8 mouse cellular contexts compared by ENCODE assay signal in genomic region chr2:132113962-132114759, GRCm38 (mm10). TPM values are rescaled to one million over a fixed set of nuclear protein-coding genes. Genes with fewer than 3 reads are reported as not detected.
DNase-seq lines count a peak whose midpoint lies in the region; ATAC-seq lines count a peak whose summit lies in the region.

No protein-coding gene starts in this region.

- no peak overlapping the region for H3K4me2 ChIP-seq in neural tube, embryonic 15.5 days

- peak; percentile 28 for DNase-seq in gastrocnemius, adult 18-20 months (ENCODE audit: low spot score)
- no peak for DNase-seq in gastrocnemius, postnatal 36 days
- DNase-seq in neural tube, embryonic 10.5 days (ENCODE audit: extremely low spot score, low spot score): no peak
- DNase-seq in induced T-regulatory cell, adult 2 months (ENCODE audit: low read depth): peak; percentile 88
- DNase-seq in splenic B cell, adult 2 months (ENCODE audit: low read depth, low spot score): peak; percentile 76
- DNase-seq in right cerebral cortex, postnatal 36 days (ENCODE audit: low spot score in 2 of 2): no peak
- DNase-seq in urinary bladder, adult 18-20 months (ENCODE audit: low spot score in 2 of 2): no peak

- 56% methylated on average over 11 of the region's 11 CpGs for WGBS in neural tube, embryonic 15.5 days

- no peak for ATAC-seq in neural tube, embryonic 15.5 days (ENCODE audit: low FRiP score)

- no peak overlapping the region; the same call in 1 of the 2 replicates for H3K9ac ChIP-seq in neural tube, embryonic 15.5 days (replicated peaks)

- 0 out of 2 replicates have a peak overlapping the region, but pooled peaks have one; percentile 33 for H3K27ac ChIP-seq in neural tube, embryonic 15.5 days (replicated peaks)

- intact Hi-C loops in gastrocnemius, postnatal 36 days (cut with DNase I): loop anchor here (2.0 to 10.0 kb wide), 2 partner anchors 131 to 289 kb away; no protein-coding TSS in a partner anchor

- H3K4me1 ChIP-seq in neural tube, embryonic 15.5 days: peaks cover 35% of the 10 kb centered on the region

- no peak overlapping the region for H3K4me3 ChIP-seq in neural tube, embryonic 15.5 days (replicated peaks)

- no peaks in the 10 kb centered on the region for H3K27me3 ChIP-seq in neural tube, embryonic 15.5 days (replicated peaks)
- no peaks in the 10 kb centered on the region for H3K27me3 ChIP-seq in splenic B cell, adult 2 months (ENCODE audit: control insufficient read depth, insufficient read depth, low read length, poor library complexity, severe bottlenecking)

- H3K36me3 ChIP-seq in neural tube, embryonic 15.5 days: no peaks in the 10 kb centered on the region
- H3K36me3 ChIP-seq in splenic B cell, adult 2 months (ENCODE audit: control insufficient read depth, insufficient read depth, low read length, poor library complexity, severe bottlenecking): no peaks in the 10 kb centered on the region

- no peaks in the 10 kb centered on the region for H3K9me3 ChIP-seq in neural tube, embryonic 15.5 days (replicated peaks)

RNA-seq across cellular contexts. Expression of gene Slc23a2, which starts 30.7 kb away (rescaled TPM):
- total RNA-seq in gastrocnemius, adult 18-20 months (2021): 10 to 100 TPM in 1 of 2 experiments, 1 to 10 TPM in 1; 9.4 to 12.9 TPM
- 1 to 10 TPM; 7.4 to 9.1 TPM for total RNA-seq in gastrocnemius, postnatal 36 days (2021)
- polyA plus RNA-seq in neural tube, embryonic 15.5 days (2015; fragmentation: Nextera tagmentation; extraction: Ambion mirVana): 33.1 and 36.8 TPM in 2 replicates

Comparison
In these comparisons a context has a peak if more than half of its experiments do, and no peak if none do; other contexts are left out.
1. DNase-seq: peak in gastrocnemius, adult 18-20 months (single experiment), induced T-regulatory cell, adult 2 months (single experiment) and splenic B cell, adult 2 months (single experiment); none in gastrocnemius, postnatal 36 days (0 of 2), neural tube, embryonic 10.5 days (single experiment), right cerebral cortex, postnatal 36 days (0 of 2) and urinary bladder, adult 18-20 months (0 of 2).